Mouse (Mus musculus) stomach, embryonic 16.5 days (tissue): ENCODE measurements around the gene Angptl8. TPM values are rescaled to one million over a fixed set of nuclear protein-coding genes. Genes with fewer than 3 reads are reported as not detected.

Experiments used
- microRNA-seq: library from miRNA; unstranded; fragments of <30 nt; microRNA quantifications from one replicate; pipeline ENCODE4, GENCODE M21; 2016
- polyA plus RNA-seq: library from polyadenylated mRNA; unstranded; fragments of >200 nt; fragmentation: Nextera tagmentation; extraction: Ambion mirVana; gene quantifications from 2 replicates; pipeline ENCODE4 v1.2.1, GENCODE M21; 2015

The Angptl8 gene
- polyA plus RNA-seq, 1 experiment from 2014 or later = 6.4 TPM

Small RNAs within 50 kb of the gene (microRNA-seq; reads per million reads assigned to microRNA genes)
- 5.1 reads per million, percentile 25 among the genes with 10 or more reads in this experiment for gene Mir7083

Other genes starting within 250 kb of the Angptl8 start
- 19.9 and 22.9 TPM in 2 replicates for gene Timm29, start 242.8 kb upstream of the Angptl8 start, polyA plus RNA-seq
- gene Yipf2, start 242.7 kb upstream of the Angptl8 start, polyA plus RNA-seq = 34.0 and 39.4 TPM in 2 replicates
- 63.2 and 65.0 TPM in 2 replicates for gene Smarca4, start 219.3 kb upstream of the Angptl8 start, polyA plus RNA-seq
- gene Ldlr, start 112.0 kb upstream of the Angptl8 start, polyA plus RNA-seq = 62.2 and 69.3 TPM in 2 replicates
- 83.7 and 87.5 TPM in 2 replicates for gene Spc24, start 75.2 kb upstream of the Angptl8 start, polyA plus RNA-seq
- gene Kank2, start 36.8 kb upstream of the Angptl8 start, polyA plus RNA-seq = 11.2 and 11.6 TPM in 2 replicates
- gene Dock6, start 17.1 kb downstream of the Angptl8 start, polyA plus RNA-seq = 39.4 and 41.6 TPM in 2 replicates
- gene Rab3d, start 82.7 kb downstream of the Angptl8 start, polyA plus RNA-seq = 106 and 130 TPM in 2 replicates
- gene Ccdc159, start 92.0 kb downstream of the Angptl8 start, polyA plus RNA-seq = 3.4 and 4.6 TPM in 2 replicates
- gene Tmem205, start 92.0 kb downstream of the Angptl8 start, polyA plus RNA-seq = 74.5 and 81.2 TPM in 2 replicates
- gene Plppr2, start 101.5 kb downstream of the Angptl8 start, polyA plus RNA-seq = 6.9 and 7.1 TPM in 2 replicates
- gene Swsap1, start 120.2 kb downstream of the Angptl8 start, polyA plus RNA-seq = 5.6 and 6.0 TPM in 2 replicates
- 10.4 and 11.8 TPM in 2 replicates for gene Epor, start 128.0 kb downstream of the Angptl8 start, polyA plus RNA-seq
- gene Rgl3, start 153.9 kb downstream of the Angptl8 start, polyA plus RNA-seq = 6.1 and 6.2 TPM in 2 replicates
- 0.53 and 0.59 TPM in 2 replicates for gene Ccdc151, start 167.1 kb downstream of the Angptl8 start, polyA plus RNA-seq
- 102 TPM in 2 replicates for gene Prkcsh, start 167.3 kb downstream of the Angptl8 start, polyA plus RNA-seq
- gene Elavl3, start 216.5 kb downstream of the Angptl8 start, polyA plus RNA-seq = 1.9 and 2.1 TPM in 2 replicates
- not detected in 2 replicates for gene Gm49318, start 235.7 kb downstream of the Angptl8 start, polyA plus RNA-seq
- 11.2 and 11.7 TPM in 2 replicates for gene Zfp653, start 235.9 kb downstream of the Angptl8 start, polyA plus RNA-seq
- 43.5 and 43.9 TPM in 2 replicates for gene Ecsit, start 249.9 kb downstream of the Angptl8 start, polyA plus RNA-seq